Mouse (Mus musculus): ENCODE data around the gene Tut1.
A peak's percentile ranks its signal among the peaks of the same experiment; 100 is the strongest.

Tut1 gene

GRCm38 (mm10) chr19:8953135-8954039 is at the start of gene Tut1:
TSS of gene Tut1 (plus strand) at chr19:8953847.
- peak; percentile 98 for DNase-seq (ENCODE audit: low spot score)

DNA sequence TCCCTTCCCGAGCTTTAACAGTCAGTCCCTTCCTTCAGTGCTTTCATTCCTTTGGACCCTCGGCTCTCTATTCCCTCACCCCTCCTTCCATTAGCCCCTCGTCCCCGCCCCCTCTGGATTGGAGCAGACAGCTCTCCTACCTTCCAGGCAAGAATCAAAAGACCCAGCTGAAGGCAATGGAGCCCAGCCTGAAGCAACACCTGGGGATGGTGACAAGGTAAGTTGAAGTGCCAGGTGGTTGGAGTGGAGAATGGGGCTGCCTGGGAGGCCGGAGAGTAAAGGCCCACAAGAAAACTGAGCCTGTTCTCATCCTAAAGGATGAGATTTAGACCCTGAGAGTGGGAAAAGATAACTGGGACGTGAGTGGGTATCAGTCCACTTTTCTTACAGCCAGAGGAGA is 45.1 kb upstream of the Tut1 start:
- DNase-seq (ENCODE audit: low spot score): no peak

DNA sequence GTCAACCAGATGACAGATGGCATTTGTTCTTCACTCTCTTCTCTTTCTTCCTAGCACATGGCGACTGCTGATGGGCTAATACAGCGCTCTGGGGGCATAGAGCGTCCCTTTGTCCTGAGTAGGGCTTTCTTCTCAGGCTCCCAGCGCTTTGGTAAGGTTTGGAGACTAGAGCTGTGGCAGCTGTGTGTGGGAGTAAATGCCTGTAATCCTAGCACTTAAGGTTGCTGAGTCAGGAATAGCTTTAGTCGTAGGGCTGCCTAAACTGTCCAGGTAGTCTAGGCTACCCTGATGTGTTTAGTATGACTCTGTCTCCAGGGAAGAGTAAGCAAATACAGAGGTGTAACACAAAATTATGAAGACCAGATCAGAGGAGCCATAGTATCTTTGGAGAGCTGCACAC is 41.8 kb upstream of the Tut1 start:
- DNase-seq (ENCODE audit: low spot score): no peak

DNA sequence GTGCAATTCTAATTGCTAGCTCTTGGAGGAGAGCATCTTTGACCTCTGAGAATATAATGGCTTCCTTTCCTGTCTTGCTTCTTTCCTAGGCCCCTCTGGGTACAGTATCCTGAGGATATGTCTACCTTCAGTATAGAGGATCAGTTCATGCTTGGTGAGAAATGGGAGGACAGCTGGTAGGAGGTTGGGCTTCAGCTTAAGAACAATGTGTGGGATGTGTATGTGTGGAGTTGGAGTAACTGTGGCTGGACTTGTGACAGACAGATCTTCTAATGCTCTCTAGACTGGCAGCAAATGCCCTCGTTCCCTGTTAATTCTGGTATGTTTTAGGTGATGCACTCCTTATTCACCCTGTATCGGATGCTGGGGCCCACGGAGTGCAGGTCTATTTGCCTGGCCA is 39.4 kb upstream of the Tut1 start:
- no peak for DNase-seq (ENCODE audit: low spot score)

GRCm38 (mm10) chr19:8919000-8919399 is 34.6 kb upstream of the Tut1 start:
- DNase-seq (ENCODE audit: low spot score): no peak

- DNase-seq (ENCODE audit: low spot score): no peak
These were observed 34.0 kb upstream of the Tut1 start for GRCm38 (mm10) chr19:8919684-8920072.

GRCm38 (mm10) chr19:8920073-8920736 is 33.4 kb upstream of the Tut1 start, which contains the start of gene B3gat3:
TSS of gene B3gat3 (plus strand) at chr19:8920374.
- DNase-seq (ENCODE audit: low spot score): peak; percentile 96

GRCm38 (mm10) chr19:8920836-8921291 is 32.8 kb upstream of the Tut1 start:
- peak; percentile 60 for DNase-seq (ENCODE audit: low spot score)

GRCm38 (mm10) chr19:8921741-8922140 is 31.9 kb upstream of the Tut1 start:
- no peak for DNase-seq (ENCODE audit: low spot score)

- no peak for DNase-seq (ENCODE audit: low spot score)
These were observed 26.9 kb upstream of the Tut1 start for GRCm38 (mm10) chr19:8926766-8927165.

- no peak for DNase-seq (ENCODE audit: low spot score)
These were observed 25.6 kb upstream of the Tut1 start for GRCm38 (mm10) chr19:8927891-8928525.

- DNase-seq (ENCODE audit: low spot score): no peak
These were observed 24.9 kb upstream of the Tut1 start for GRCm38 (mm10) chr19:8928689-8929223.

- DNase-seq (ENCODE audit: low spot score): peak; percentile 77
These were observed 24.2 kb upstream of the Tut1 start, which contains the start of the genes Rom1 and Eml3 for GRCm38 (mm10) chr19:8929224-8930088. TSS of gene Rom1 (minus strand) at chr19:8929356. TSS of gene Eml3 (plus strand) at chr19:8929552.

GRCm38 (mm10) chr19:8930117-8930516 is 23.5 kb upstream of the Tut1 start:
- DNase-seq (ENCODE audit: low spot score): no peak

DNA sequence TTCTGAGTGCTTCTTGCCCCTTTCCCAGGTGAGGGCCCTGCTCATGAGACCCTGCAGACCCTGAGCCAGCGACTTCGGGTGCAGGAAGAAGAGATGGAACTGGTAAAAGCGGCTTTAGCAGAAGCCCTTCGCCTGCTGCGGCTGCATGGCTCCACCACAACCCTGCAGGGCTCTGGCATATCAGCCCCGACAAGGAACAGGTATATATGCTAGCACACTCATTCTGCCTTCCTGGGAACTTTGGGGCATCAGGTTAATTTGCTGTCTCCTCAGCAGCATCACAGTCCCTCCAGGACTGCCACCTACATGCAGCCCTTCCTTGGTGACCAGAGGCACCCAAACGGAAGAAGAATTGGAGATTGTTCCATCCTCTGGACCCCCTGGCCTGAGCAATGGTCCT is 22.9 kb upstream of the Tut1 start:
- DNase-seq (ENCODE audit: low spot score): no peak

DNA sequence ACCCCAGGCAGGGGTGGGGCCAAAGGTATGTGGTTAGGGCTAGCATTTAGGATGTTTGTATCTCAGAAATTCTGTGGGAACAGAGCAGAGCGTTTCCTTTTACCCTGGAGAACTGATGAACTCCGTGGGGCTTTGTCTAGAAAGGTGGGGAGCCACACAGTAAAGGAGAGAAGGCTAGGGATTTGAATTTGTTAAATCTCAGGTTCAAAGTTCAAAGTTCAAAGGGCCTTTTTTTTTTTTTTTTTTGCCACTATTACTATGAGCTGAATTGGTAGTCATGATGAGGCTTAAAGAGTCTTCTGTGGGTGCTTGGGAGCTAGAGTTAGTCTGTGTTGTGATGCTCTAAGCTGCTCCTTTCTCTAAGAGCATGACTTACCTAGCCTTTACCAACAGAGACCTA is 16.9 kb upstream of the Tut1 start:
- no peak for DNase-seq (ENCODE audit: low spot score)

- no peak for DNase-seq (ENCODE audit: low spot score)
These were observed 13.0 kb upstream of the Tut1 start for GRCm38 (mm10) chr19:8940526-8941133.

DNA sequence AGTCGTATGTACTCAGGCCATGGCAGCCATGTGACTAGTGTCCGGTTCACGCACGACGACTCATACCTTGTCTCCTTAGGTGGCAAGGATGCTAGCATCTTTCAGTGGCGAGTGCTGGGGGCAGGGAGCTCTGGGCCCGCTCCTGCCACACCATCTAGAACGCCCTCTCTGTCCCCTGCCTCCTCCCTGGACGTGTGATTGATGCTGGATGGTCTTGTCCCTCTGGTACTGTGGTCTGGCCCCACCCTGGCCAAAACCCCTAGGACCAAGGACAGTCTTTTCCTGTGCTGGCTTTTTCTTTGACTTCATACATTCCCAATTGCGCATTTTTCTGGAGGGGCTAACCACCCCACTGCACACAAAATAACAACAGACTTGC is 12.5 kb upstream of the Tut1 start:
- DNase-seq (ENCODE audit: low spot score): no peak

DNA sequence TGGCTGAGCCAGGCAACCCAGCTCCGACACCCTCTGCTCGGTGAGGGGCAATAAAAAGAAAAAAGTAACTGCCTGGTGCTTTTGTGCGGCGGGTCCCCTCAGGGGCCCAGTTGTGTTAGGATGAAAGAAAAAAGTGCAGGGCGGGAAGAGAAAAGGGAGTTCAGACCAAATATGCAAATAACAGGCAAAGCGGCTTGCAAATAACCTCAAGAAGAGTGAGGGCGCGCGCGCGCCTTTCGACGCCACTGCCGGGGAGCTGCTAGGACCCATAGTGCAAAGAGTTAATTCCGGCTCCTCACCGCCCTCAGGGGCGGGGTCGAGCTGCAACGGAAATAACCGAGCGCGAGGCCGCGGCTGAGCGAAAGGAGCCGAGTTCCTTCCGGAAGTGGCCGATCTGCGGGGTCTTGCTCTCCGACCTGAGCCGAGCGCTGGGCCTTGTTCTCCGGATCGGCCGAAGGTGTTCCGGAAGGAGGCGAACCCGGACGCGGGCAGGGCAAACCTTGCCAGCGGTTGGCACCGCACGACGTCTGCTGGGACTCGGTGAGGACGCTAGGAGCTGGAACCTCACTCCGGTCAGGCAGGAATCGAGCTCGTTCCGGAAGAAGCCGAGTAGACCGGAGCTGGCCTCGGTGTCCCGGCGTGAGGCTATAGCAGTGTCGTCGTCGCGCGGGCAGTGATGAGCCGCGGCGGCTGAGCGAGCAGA is 12.0 kb upstream of the Tut1 start, which contains the start of gene Mta2:
TSS of gene Mta2 (plus strand) at position 361 of the 703 bp plus-strand sequence.
- DNase-seq (ENCODE audit: low spot score): peak; percentile 98

GRCm38 (mm10) chr19:8942276-8942964 is 11.2 kb upstream of the Tut1 start:
- DNase-seq (ENCODE audit: low spot score): no peak
